Mouse (Mus musculus) Muller cell, postnatal 12 days (primary cell): Measurements from ENCODE around the gene Agps.

Source experiments
- DNase-seq: peaks from one replicate; pipeline ENCODE4 v3.0.0-alpha.2; 2015; ENCODE audit errors: inconsistent ontology term

Agps gene

DNA sequence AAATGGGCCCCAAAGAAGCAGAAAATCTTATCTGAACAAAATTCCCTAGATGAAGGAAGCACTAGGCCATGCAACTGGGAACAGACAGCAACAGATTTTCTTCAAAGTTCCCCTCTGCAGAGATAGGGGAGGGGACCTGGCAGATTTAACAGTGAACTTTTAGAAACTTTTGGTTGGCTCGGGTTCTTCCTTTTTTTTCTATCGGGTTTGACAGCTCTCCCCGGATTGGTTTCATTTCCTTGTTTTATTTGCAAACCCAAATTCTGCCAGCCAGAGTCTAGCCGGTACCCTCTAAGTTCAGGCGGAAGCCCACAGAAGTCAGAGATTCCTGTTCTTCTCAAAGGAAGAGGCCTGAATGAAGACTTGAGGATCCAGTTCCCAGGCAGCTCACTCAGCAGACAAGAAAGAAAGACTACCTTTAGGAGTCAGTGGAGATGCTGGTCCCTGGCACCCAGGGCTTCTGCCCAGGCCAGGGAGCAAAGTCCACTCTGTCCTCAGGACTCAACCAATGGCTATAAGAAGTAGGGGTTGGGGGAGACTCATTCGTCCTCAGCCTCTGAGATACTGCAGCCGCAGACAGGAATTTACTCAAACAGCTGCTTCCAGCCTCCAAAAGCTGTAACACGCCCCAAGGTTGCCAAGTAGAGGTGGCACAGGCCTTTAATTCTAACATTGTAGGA, 2.9 kb upstream of the Agps start:
- DNase-seq: no peak

DNA sequence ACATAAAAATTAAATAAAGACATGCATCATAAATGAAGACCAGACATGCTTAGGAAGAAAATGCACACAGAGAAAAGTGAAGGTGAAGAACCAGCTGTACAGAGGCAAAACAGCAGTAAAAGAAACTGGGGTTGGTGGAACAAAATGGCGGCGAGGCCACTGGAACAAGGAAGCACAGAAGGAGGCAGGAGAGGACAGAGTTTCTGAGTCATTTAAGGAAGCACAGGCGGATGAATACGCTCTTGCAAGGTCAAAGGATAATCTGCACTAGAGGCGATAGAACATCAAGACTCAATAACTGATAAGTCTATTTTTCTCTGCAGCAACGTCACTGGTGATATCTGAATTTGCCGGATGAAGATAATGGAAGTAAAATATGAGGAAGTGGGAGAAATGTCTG, 1.7 kb upstream of the Agps start:
- DNase-seq: no peak

DNA sequence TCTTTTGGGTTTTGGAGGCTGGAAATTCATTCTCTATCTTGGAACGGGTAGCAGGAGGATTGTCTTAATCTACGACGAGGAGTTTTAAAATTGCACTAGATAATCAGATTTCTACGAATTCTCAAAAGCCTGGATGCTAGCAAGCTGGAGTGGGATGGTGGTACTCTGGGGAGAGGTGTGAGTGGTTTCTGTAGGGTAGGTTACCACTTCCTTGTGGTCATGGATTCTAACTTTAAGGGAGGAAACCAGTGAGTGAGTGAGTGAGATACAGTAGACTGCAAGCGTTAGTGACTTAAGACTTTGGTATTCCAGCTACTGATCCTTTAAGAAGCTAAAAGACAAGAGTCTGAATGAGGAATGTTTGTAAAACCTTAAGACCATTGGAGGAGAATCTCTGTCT, 804 bp downstream of the Agps start:
- no peak for DNase-seq

DNA sequence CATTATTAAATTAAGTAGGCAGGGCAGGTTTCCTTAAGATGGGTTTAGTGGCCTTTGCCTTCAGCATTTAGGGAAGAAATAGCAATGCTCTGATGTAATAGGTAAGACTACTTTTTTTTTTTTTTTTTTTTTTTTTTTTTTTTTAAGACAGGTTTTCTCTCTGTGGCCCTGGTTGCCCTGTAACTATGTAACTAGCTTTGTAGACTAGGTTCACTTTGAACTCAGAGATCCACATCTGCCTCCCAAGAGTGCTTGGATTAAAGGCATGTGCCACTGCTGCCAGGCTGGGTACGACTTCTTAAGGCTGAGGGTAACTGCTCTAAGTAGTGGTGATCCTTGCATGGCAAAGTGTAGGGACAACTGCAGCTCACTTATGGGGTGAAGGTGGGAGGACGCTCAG, 2.5 kb downstream of the Agps start:
- no peak for DNase-seq

DNA sequence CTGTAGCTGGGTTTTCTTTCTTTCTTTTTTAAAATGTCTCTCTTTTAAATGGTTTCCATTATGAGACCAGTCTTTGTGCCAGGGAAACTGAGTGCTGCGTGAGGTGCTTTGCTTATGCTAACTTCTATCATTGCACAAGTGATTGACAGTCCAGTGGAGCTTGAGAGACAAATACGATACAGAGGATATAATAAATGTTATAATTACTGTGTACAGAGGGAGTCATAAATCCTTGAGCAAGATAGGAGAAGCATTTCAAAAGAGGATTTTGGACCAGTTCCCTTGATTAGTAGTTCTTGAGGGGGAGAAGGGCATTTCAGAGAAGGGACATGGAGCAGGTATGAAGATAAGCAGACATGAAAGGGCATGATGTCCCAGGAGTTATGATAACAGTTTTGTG, 10.3 kb downstream of the Agps start:
- DNase-seq: no peak

DNA sequence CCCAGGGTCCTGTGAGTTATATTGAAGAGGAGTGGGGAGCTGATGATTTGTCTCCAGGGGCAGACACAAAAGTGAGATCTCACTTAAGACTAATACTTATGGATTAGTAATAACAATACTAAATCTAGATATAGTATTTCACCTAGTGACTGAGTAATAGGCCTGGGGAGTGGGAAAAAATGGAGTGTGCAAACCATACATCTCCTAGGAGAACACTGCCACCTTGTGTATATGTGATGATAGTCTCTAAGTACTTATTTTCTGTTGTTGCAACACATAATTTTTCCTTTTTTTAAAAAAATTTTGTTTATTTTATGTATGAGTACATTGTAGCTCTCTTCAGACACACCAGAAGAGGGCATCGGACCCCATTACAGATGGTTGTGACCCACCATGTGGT, 15.7 kb downstream of the Agps start:
- no peak for DNase-seq

DNA sequence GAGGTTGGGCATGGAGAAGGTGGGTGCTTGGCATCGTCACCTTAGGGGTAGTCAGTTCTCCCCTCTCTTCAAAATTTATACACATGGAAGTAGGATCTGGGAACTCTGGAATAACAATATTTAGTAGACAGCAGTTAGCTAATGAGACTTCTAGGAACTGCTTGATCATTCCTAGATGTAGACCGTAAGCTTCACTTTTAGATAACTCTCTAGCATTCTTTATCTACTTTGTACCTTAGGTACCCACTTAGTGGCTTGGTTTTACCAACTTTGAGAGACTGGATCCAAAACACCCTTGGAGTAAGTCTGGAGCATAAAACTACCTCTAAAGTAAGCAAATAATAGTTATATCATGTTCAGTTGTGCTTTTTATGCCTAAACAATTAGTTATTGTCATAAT, 20.5 kb downstream of the Agps start:
- DNase-seq: no peak

DNA sequence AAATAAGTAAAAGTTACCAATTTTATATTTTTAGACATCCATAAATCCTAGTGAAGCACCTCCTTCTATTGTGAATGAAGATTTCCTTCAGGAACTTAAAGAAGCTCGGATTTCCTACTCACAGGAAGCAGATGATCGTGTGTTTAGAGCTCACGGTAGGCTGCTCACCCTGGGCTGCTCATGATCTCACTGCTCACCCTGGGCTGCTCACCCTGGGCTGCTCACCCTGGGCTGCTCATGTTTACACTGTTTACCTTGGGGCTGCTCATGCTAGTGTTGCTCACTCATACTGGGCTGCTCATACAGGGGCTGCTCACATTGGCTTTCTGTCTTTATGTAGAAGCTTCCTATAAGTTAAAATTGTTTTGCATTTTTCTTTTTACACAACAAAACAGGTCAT, 22.2 kb downstream of the Agps start:
- no peak for DNase-seq

DNA sequence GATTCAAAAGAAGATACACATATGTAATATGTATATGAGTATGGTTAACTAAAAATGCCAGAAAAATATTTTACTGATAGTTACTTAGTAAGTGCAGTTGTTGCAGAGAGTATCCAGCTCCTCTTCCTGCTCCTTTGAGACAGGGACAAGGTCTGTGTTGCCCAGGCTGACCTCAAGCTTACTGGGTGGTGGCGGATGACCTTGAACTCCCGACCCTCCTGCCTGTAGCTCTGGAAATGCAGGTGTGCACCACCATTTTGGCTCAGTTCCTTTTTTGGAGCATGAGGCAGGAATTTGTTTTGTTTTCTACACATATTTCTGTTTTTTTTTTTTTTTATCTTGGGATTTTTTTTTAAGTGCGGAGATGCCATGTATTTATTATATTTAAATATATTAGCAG, 29.1 kb downstream of the Agps start:
- DNase-seq: no peak

DNA sequence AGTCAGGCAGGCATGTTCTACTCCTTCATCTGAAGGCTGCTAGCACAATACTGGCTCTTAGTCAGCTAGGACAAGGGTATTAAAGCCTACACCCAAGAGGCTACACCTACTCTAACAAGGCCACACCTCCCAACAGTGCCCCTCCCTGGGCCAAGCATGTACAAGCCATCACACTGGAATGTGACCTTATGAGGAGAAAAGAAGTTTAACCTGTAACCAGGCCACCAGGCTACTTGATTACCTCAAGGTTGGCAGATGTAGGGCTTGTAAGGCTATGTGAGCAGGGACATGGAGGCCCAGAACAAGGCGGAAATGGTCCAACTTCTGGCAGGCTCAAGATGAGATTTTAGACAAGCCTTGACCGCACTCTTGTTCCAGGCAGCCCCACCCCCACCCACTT, 37.6 kb downstream of the Agps start:
- DNase-seq: no peak

DNA sequence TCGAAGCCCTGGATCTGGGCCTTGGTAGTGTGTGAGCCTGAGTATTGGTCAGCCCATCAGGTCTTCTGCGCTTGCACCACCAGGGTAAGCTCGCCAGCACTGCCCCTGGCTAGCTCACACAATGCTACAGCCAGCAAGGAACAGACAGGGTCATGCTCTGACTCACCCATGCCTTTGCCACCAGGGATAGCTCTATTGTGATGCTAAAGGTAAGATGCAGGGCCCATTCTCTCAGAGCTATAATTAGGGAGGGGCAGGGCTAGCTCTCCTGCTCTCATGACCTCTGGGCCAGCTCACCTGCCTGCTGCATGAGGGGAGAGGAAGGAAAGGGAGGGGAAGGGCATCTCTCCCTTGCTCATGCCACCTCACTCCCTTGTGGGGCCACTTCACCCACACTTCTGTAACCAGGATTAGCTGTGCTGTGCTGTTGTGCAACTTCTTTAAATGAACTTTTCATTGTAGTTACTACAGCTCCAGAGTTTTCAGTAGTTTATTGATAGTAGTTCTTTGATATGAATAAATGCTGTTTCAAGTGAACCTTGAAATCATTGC, 42.1 kb downstream of the Agps start:
- no peak for DNase-seq

DNA sequence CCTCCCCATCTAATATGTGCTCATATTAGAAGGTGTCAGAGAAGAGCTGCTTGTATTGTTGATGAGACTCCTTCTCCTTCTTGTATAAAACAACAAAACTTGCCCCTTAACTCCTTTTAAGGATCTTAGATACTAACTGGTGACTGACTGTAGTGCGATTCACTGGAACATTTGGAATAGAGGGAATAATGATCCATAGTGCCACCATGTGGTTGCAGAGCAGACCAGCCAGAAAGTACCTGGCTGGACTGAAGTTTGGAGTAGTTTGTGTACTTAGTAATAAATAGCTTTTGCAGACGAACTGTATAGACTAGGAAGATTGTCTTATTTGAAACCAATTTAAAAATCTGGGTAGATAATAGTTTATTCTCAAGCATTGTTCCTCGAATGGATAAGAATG, 47.8 kb downstream of the Agps start:
- DNase-seq: no peak

DNA sequence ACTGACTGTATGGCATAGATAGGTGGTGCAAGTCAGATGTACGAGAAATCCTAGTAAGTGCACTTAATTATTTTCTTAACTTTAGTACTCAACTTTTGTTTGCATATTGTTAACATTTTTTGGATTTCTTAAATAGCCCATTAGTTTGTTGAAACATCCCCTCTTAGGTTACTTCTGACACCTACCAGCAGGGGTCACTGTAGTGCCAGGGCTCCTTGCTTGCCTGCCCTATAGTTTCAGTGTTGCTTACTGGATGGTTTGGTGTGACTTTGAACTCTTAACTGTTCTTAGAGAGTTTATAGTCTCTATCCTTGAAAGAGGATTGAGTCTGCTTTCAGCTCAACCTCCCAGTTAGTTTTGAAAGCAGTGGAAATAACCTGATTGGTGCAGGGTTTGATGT, 51.6 kb downstream of the Agps start:
- DNase-seq: peak; percentile 53

DNA sequence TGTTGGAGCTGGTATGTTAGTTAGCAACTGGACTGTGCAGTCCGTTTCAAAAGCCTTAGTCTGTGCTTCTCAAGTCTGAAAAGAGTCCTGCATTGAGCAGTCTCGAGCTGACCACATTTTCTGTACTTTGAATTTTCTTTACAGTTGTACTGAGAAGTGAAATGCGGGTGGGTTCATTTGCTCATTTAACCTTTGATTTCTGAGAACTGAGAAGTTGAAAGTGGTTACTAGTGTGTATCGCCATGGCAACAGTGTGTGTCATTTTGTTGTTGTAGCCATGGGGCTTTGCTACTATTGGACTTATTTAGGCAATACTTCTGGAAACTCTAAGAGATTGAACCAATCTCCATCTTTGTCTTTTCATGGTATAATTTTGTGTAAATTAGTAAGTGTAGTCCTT, 60.0 kb downstream of the Agps start:
- DNase-seq: no peak

DNA sequence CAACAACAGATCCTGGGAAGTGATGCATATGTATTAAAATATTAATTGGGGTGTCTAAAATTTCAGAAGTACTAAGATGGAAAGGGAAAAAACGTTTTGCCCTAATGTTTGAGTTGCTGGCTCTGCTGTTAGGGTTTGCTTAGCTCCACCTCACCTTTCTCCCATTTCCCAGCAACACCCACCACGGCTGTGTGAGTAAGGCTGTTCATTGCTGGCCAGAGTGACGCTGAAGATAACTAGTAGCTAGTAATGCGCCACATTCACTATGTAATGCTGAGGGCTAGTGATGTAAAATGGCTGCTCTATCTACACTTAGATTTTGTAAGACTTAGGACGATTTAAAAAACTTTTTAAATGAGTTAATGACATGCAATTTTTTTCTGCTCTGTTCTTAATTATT, 63.7 kb downstream of the Agps start:
- no peak for DNase-seq

DNA sequence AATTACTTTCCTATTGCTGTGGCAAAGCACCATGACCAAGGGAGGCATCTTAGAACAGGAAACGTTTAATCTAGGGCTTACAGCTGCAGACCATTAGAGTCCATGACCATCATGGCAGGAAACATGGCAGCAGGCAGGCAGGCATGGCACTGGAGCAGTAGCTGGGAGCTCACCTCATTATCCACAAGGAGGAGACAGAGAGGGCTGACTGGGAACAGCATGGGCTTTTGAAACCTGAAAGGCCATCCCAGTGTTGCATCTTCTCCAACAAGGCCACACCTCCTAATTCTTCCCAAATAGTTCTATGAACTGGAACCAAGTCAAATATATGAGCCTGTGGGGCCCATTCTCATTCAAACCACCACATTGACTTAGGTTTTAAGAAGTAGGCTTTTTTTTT, 68.3 kb downstream of the Agps start:
- no peak for DNase-seq

DNA sequence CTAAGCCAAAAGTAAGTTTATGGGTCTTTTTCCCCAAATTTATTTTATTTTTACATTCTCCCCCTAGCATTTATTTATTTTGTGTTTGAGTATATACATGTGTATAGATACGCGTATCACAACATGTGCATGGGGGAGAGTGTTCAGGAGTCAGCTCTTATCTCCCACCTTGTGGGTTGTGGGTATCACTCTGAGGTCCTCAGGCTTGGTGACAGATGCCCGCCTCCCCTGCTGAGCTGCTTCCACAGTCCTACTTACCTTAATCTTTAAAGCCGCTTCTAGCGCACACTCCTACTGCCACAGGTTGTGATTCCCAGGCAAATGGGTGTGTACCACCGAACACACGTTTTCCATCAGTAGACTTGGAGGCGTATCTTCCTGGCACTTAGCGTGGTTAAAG, 69.9 kb downstream of the Agps start:
- DNase-seq: no peak

DNA sequence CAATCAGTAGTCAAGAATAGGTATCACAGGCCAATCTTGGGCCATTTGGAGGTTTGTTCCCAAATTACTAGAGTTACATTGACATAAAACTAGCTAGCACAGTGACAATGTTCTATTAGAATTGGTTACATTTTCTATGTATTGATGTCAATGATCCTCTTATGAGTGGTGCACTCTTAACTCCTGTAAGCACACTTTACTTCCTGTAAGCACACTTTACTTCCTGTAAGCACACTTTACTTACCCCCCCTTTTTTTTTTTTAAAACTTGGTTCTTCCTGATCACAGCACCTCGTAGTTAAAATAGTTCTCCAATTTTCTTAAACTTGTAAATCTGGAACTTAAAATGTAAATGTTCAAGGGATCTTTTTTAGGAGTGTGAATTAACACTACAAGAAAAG, 75.2 kb downstream of the Agps start:
- DNase-seq: no peak

DNA sequence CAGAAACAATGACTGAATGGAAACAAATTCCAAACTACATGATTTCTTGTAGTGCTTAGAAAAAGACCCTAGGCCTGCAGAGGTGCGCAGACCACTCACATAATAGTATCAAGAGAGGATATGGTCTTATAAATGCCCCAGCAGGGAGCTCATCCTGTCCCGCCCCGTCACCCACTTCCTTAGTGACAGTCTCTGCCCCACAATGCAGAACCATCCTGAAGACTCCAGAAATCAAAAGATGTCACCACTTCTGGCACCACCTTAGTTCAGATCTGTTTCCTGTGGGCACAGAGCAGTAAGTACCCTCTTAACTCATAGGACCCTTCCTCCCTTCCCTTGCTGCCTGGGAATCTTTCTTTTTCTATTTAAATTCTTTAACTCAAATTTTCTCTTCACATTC, 83.1 kb downstream of the Agps start:
- no peak for DNase-seq

DNA sequence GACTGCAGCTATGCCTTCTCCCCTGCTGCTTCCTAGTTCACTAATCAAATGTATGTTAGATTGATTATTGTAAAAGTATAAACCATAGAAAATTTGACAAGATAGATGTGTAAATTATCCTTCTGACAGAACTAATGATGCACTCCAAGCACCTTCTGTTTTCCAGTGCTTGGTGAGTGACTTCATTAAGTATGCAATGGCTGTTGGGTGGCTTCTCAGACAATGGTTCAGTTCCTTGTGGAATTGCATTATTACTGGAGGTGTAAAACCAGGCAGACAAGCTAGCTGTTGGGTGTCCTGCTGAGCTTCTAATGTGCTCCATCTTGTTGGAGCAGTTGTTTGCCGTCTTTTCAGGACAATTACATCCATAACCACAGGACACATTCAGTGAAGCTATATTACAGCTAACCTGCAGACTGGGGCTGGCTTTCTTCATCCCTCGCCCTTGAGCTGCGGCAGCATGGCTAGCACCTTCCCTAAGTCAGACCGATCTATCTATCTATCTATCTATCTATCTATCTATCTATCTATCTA, 91.9 kb downstream of the Agps start:
- no peak for DNase-seq

DNA sequence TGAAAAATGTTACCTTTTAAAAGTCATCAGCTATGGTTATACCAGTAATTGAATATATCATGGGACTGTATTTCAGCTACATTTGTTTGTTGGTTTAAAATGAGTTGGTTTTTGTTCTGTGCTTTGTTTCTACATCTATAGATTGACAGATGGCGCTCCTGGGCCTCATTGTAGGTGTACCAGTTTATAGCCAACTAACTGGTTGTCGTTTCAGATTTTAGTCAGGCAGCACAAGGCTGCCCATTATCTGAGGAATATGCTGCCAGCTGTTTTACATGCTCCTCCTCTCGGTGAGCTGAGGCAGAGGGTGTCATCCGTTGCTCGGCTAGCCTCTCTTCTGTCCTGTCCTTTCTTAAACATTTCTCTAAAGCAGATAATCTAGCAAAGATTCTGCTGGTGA, 94.1 kb downstream of the Agps start:
- DNase-seq: no peak

DNA sequence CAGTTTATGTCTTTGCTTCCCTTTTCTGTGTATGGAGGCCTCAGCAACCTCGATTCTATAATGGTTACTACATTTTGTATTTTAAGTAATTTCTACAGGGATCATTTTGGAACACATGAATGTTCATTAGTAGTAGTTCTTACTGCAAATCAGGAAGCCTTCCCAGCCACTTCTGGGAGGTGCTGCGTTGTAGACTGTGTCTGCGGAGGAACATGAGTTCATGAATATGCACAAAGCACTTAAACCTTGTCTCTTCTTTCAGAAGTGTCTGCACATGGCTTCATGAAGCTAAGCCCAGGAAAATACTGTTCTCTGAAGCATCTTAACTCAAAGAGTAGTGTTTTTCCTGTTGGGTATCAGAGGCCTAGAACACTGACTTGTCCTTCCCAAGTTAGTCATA, 96.0 kb downstream of the Agps start:
- DNase-seq: no peak

DNA sequence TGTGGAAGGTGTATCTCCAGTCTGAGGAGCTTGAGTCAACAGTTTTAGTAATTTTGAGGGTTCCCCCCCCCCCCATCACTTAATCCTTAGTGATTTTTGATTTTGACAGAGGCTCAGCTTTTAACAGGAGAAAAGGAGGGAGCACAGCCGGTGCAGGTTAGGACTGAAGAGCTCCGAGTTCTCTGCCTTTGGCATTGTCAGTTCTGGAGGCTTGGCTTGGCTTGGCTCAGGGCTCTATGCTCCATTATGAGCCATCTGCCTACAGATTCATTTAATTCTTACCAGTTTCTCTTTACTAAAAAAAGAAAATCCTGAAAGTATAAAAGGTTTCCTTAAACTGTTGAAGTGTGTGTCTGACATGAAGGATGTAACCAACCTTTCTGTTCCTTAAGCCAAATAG, 97.2 kb downstream of the Agps start:
- DNase-seq: no peak
